Comparison of ENCODE assay signal across 7 mouse cellular contexts in the genomic region with DNA sequence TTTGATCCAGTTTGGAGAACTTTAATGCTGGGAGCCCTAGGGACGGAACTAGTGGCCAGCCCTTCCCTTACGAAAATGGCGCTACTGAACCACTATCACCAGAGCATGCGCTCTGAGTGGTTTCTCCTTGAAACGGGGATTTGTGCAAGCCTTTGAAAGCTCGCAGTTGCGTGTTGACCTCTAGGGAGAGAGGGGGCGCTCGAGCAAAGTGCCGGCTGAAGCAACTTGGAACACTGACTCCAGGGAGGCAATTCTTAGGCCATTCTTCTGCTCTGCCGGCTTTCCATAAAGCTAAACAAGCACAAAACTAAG. TPM values are rescaled to one million over a fixed set of nuclear protein-coding genes. Genes with fewer than 3 reads are reported as not detected.
DNase-seq lines count a peak whose midpoint lies in the region; ATAC-seq and TF ChIP-seq lines count a peak whose summit lies in the region.

No protein-coding gene starts in this region.

- no peaks in the 10 kb centered on the region for H3K4me1 ChIP-seq in cortical plate, adult 2 months (ENCODE audit: control insufficient read depth, insufficient read depth, low read length)

- H3K27ac ChIP-seq in cortical plate, adult 2 months (ENCODE audit: insufficient read depth, low read length) = no peak overlapping the region

- TF ChIP-seq CTCF in cortical plate, adult 2 months (IDR thresholded peaks at IDR 0.05; ENCODE audit: extremely low read depth, insufficient read depth, low read length) = peak; percentile 36; the same call in 1 of the 2 replicates

- no peak for TF ChIP-seq POLR2A in cortical plate, adult 2 months (IDR thresholded peaks at IDR 0.05; ENCODE audit: extremely low read depth, insufficient read depth, low read length)

- peak overlapping the region; percentile 60 for H3K4me3 ChIP-seq in cortical plate, adult 2 months (ENCODE audit: insufficient read depth, low read length)

- peak; percentile 68 for ATAC-seq in megakaryocyte progenitor cell, adult 5-6 weeks (replicated peaks; ENCODE audit: poor library complexity)

- peak; percentile 88 for DNase-seq in adipocyte (ENCODE audit: low spot score)
- DNase-seq in gastrocnemius, postnatal 10 days = peak; percentile 67
- peak; percentile 90 for DNase-seq in induced T-regulatory cell, adult 2 months (ENCODE audit: low read depth)
- peak; percentile 35 to 76 for DNase-seq in left cerebral cortex, adult 9 months (ENCODE audit: low spot score in 2 of 2)
- DNase-seq in right cerebral cortex, postnatal 14 days = peak; percentile 55

RNA-seq across cellular contexts. Expression of a gene that starts 1.1 kb away (rescaled TPM):
- 2.6 and 2.9 TPM in 2 replicates for polyA plus RNA-seq in cortical plate, adult 2 months (2012; rRNA removed)
- 10 to 100 TPM; 19.1 to 22.1 TPM for total RNA-seq in gastrocnemius, postnatal 10 days (2021)
- total RNA-seq in megakaryocyte progenitor cell, adult 5-6 weeks (2015) = 26.7 and 28.5 TPM in 2 replicates
- total RNA-seq in megakaryocyte progenitor cell, adult 5-6 weeks (2017) = 25.9 and 30.7 TPM in 2 replicates
